Mouse (Mus musculus) forebrain, embryonic 11.5 days (tissue): Measurements from ENCODE around the gene Cotl1. TPM values are rescaled to one million over a fixed set of nuclear protein-coding genes. Genes with fewer than 3 reads are reported as not detected.
A peak's percentile ranks its signal among the peaks of the same experiment; 100 is the strongest.

Source experiments
- ATAC-seq: fragments of 200-750 bp; cut with Nextera tagmentation; replicated peaks from 2 replicates; pipeline ENCODE4 v1.8.0; 2017; ENCODE audit warnings: moderate TSS enrichment; ENCODE audit not compliant: low FRiP score
- DNase-seq: peaks from one replicate; pipeline ENCODE4 v3.0.0-alpha.2; 2017; ENCODE audit warnings: low spot score
- H3K27ac ChIP-seq: fragments of 300-500 bp; sonication (generic); 2 replicates; pipeline ENCODE4 v1.5.1; 2014; ENCODE audit warnings: low read depth, low read length
- H3K27me3 ChIP-seq: fragments of 300-500 bp; sonication (generic); 2 replicates; pipeline ENCODE4 v1.6.1; 2014; ENCODE audit warnings: mild to moderate bottlenecking, low read length, mixed read lengths; ENCODE audit not compliant: control insufficient read depth, insufficient read depth
- H3K36me3 ChIP-seq: fragments of 300-500 bp; sonication (generic); 2 replicates; pipeline ENCODE4 v1.6.1; 2014; ENCODE audit warnings: mild to moderate bottlenecking, low read length, moderate library complexity, mixed read lengths; ENCODE audit not compliant: control insufficient read depth, insufficient read depth
- H3K4me1 ChIP-seq: fragments of 300-500 bp; sonication (generic); replicated peaks from 2 replicates; pipeline ENCODE4 v1.6.1; 2014; ENCODE audit warnings: low read length, mixed read lengths; ENCODE audit not compliant: control insufficient read depth, insufficient read depth
- H3K4me2 ChIP-seq: fragments of 300-500 bp; sonication (generic); 2 replicates; pipeline ENCODE4 v1.6.1; 2014; ENCODE audit warnings: low read depth, mild to moderate bottlenecking, low read length, moderate library complexity, mixed read lengths; ENCODE audit not compliant: severe bottlenecking
- H3K4me3 ChIP-seq: fragments of 300-500 bp; sonication (generic); 2 replicates; pipeline ENCODE4 v1.5.1; 2014; ENCODE audit warnings: low read depth, low read length
- H3K9ac ChIP-seq: fragments of 300-500 bp; sonication (generic); 2 replicates; pipeline ENCODE4 v1.6.1; 2014; ENCODE audit warnings: low read length
- H3K9me3 ChIP-seq: fragments of 300-500 bp; sonication (generic); 2 replicates; pipeline ENCODE4 v1.6.1; 2016; ENCODE audit warnings: low read length, mixed read lengths; ENCODE audit not compliant: control insufficient read depth
- WGBS: fragments of 180-500 bp; shearing (Covaris S2); extraction: QIAGEN DNeasy Blood & Tissue Kit; methylation state at CpG from one replicate; pipeline ENCODE4 v1.1.7; 2014; 5-methylcytosine and 5-hydroxymethylcytosine counted together
- polyA plus RNA-seq: library from polyadenylated mRNA; unstranded; fragments of >200 nt; fragmentation: Nextera tagmentation; extraction: Ambion mirVana; gene quantifications from 2 replicates; pipeline ENCODE4 v1.2.1, GENCODE M21; 2014

The Cotl1 gene
- 167 and 251 TPM in 2 replicates for polyA plus RNA-seq

GRCm38 (mm10) chr8:119840275-119840808, at the start of gene Cotl1:
TSS of gene Cotl1 (minus strand) at chr8:119840544.
- DNase-seq = peak; percentile 98
- WGBS = under 1% methylated on average over 57 of the region's 57 CpGs
- Histone ChIP-seq H3K4me1 (peaks cover 9% of the 10 kb centered on the region), H3K27ac (0 out of 2 replicates have a peak within 1 kb of the TSS, but pooled peaks have one; percentile 15), H3K9me3 (no peaks in the 10 kb centered on the region), H3K27me3 (no peaks in the 10 kb centered on the region; the same call in 1 of the 2 replicates), H3K4me3 (peak within 1 kb of the TSS; percentile 52), H3K9ac (peak within 1 kb of the TSS; percentile 63), H3K36me3 (no peaks in the 10 kb centered on the region), H3K4me2 (peak within 1 kb of the TSS; percentile 89)
- peak; percentile 92 for ATAC-seq

DNA sequence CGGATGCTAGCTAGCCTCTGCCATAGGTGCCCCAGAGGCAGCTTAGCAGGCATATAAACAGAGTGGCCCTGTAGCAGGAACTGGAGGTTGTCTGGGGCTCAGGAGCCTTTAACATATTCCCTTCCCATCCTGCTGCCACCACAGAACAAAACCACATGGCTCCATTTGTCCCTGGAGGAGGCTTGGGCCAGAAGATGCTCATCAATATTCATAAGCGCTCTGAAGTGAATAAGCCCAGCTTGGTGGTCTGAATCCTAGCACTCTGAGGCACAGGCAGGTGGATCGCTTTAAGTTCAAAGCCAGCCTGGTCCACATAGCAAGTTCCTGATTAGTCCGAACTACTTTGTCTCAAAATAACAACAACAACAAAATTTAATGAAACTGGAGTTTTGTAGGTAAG, 47.7 kb upstream of the Cotl1 start:
- WGBS = 67% methylated on average over 4 of the region's 4 CpGs
- DNase-seq = no peak
- H3K27ac ChIP-seq = no peak overlapping the region

DNA sequence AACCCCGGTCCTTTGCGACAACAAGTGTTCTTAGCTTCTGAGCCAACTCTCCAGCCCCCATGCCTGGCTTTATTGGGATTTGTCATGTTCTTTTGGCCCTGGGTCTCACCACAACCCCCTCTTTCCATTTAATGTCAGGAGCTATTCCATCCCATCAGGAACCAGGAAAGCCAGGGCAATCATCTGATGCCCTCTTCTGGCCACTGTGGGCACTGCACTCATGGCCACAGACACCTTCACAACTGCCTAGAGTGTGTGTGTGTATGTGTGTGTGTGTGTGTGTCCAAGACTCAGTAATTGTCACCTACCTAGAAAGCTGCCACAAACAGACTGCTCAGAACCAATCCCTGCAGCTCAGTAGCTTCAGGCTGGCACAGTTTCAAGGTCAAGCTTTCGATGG, 46.8 kb upstream of the Cotl1 start:
- Histone ChIP-seq H3K4me1 (0 out of 2 replicates have a peak, but pooled peaks cover 3% of the 10 kb centered on the region), H3K27me3 (no peaks in the 10 kb centered on the region), H3K36me3 (no peaks in the 10 kb centered on the region), H3K4me3 (no peak overlapping the region), H3K4me2 (no peak overlapping the region), H3K9ac (no peak overlapping the region), H3K9me3 (no peaks in the 10 kb centered on the region), H3K27ac (no peak overlapping the region)
- ATAC-seq (no peak), DNase-seq (peak; percentile 76)
- WGBS = 93% methylated on average over 3 of the region's 3 CpGs

More for the DNA sequence above, 47.7 kb upstream of the Cotl1 start:
- no peaks in the 10 kb centered on the region for H3K9me3 ChIP-seq
- no peak overlapping the region for H3K4me2 ChIP-seq
- H3K27me3 ChIP-seq = no peaks in the 10 kb centered on the region
- 0 out of 2 replicates have a peak, but pooled peaks cover 3% of the 10 kb centered on the region for H3K4me1 ChIP-seq
- no peak for ATAC-seq
- H3K9ac ChIP-seq = no peak overlapping the region
- H3K4me3 ChIP-seq = no peak overlapping the region
- H3K36me3 ChIP-seq = no peaks in the 10 kb centered on the region

- 30% methylated on average over 3 of the region's 3 CpGs for WGBS
- H3K27me3 ChIP-seq = no peaks in the 10 kb centered on the region
- ATAC-seq (no peak), DNase-seq (no peak)
- H3K9me3 ChIP-seq = no peaks in the 10 kb centered on the region
- no peak overlapping the region for H3K9ac ChIP-seq
- 0 out of 2 replicates have a peak, but pooled peaks cover 3% of the 10 kb centered on the region for H3K4me1 ChIP-seq
- no peak overlapping the region for H3K27ac ChIP-seq
- H3K4me2 ChIP-seq = no peak overlapping the region
- no peak overlapping the region for H3K4me3 ChIP-seq
- no peaks in the 10 kb centered on the region for H3K36me3 ChIP-seq
Measured at GRCm38 (mm10) chr8:119885612-119886011, 45.3 kb upstream of the Cotl1 start.

DNA sequence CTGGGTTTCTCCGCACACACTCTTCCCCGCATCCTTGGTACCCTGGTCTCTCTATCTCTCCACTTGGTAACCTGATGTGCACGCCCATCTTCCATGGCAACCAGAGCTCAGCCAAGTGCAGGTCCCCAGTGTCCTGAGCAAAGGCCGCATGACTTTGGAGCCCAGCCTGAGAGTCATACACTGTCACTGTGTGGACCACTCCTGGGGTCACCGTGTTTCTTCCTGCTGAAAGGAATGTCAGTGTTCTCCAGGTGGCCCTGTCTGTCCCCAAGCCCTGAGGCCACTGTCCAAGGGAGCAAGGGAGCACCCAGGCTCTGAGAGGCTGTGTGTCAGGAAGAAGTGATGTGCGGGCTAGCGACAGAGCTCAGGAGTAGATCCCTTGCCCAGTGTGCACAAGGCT, 42.9 kb upstream of the Cotl1 start:
- H3K9me3 ChIP-seq = no peaks in the 10 kb centered on the region
- H3K27ac ChIP-seq = no peak overlapping the region
- DNase-seq (no peak), ATAC-seq (no peak)
- 0 out of 2 replicates have a peak, but pooled peaks cover 3% of the 10 kb centered on the region for H3K4me1 ChIP-seq
- H3K4me2 ChIP-seq = no peak overlapping the region
- 90% methylated on average over 7 of the region's 7 CpGs for WGBS
- no peak overlapping the region for H3K4me3 ChIP-seq
- H3K36me3 ChIP-seq = no peaks in the 10 kb centered on the region
- no peaks in the 10 kb centered on the region for H3K27me3 ChIP-seq
- no peak overlapping the region for H3K9ac ChIP-seq

DNA sequence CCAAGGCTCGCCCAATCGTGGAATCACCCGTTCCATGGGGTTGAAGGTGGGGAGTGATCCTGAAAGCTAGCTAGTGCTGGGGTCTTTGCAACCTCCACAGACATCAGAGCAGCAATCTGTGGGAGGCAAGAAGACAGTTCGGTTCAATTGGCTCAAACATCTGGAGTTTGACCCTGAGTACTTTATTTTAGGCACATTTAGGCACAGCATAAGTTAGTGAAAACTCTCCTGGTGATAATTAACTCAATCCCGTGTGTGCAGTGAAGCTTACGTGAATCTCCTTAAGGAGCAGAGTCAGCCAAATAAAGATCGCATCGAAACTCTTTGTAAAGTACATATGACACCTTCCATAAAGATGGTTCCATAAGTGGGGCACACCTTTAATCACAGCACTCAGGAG, 41.6 kb upstream of the Cotl1 start:
- no peak for DNase-seq
- no peak overlapping the region for H3K9ac ChIP-seq
- 73% methylated on average over 8 of the region's 8 CpGs for WGBS
- no peak overlapping the region for H3K4me3 ChIP-seq
- no peaks in the 10 kb centered on the region for H3K9me3 ChIP-seq
- H3K4me1 ChIP-seq = 0 out of 2 replicates have a peak, but pooled peaks cover 3% of the 10 kb centered on the region
- no peaks in the 10 kb centered on the region for H3K27me3 ChIP-seq
- H3K4me2 ChIP-seq = no peak overlapping the region
- no peak overlapping the region for H3K27ac ChIP-seq
- no peak for ATAC-seq
- no peaks in the 10 kb centered on the region for H3K36me3 ChIP-seq

- no peak for DNase-seq
- WGBS = 78% methylated on average over 6 of the region's 6 CpGs
Measured at GRCm38 (mm10) chr8:119881301-119881700, 41.0 kb upstream of the Cotl1 start.

DNA sequence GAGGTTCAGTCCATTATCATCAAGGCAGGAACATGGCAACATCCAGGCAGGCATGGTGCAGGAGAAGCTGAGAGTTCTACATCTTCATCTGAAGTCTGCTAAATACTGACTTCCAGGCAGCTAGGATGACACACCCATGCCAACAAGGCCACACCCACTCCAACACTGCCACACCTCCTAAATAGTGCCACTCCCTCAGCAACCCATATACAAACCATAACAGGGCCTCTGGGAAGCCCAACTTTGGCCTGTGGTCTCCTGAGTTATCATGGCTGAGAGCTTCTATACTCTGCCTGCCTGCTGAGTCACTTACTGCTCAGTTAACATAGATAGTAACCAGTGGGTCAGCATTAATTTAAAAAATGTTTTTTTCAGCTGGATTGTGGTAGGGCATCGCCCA, 32.8 kb upstream of the Cotl1 start:
- ATAC-seq (no peak), DNase-seq (no peak)
- no peaks in the 10 kb centered on the region for H3K4me1 ChIP-seq
- no peak overlapping the region for H3K9ac ChIP-seq
- no peak overlapping the region for H3K4me2 ChIP-seq
- whole genome bisulfite sequencing = 97% methylated on average over 1 of the region's 1 CpGs
- no peaks in the 10 kb centered on the region for H3K27me3 ChIP-seq
- peaks cover 14% of the 10 kb centered on the region; the same call in 1 of the 2 replicates for H3K36me3 ChIP-seq
- H3K27ac ChIP-seq = no peak overlapping the region
- no peak overlapping the region for H3K4me3 ChIP-seq
- peaks cover 6% of the 10 kb centered on the region; the same call in 1 of the 2 replicates for H3K9me3 ChIP-seq

More at GRCm38 (mm10) chr8:119881301-119881700, 41.0 kb upstream of the Cotl1 start:
- no peak overlapping the region for H3K4me3 ChIP-seq
- H3K4me1 ChIP-seq = 0 out of 2 replicates have a peak, but pooled peaks cover 3% of the 10 kb centered on the region
- H3K27ac ChIP-seq = no peak overlapping the region
- no peaks in the 10 kb centered on the region for H3K36me3 ChIP-seq
- no peaks in the 10 kb centered on the region for H3K27me3 ChIP-seq
- no peaks in the 10 kb centered on the region for H3K9me3 ChIP-seq
- H3K4me2 ChIP-seq = no peak overlapping the region
- no peak for ATAC-seq
- no peak overlapping the region for H3K9ac ChIP-seq

- Histone ChIP-seq H3K27ac (no peak overlapping the region), H3K9ac (no peak overlapping the region), H3K4me3 (no peak overlapping the region), H3K9me3 (peaks cover 6% of the 10 kb centered on the region; the same call in 1 of the 2 replicates), H3K4me2 (no peak overlapping the region), H3K27me3 (no peaks in the 10 kb centered on the region), H3K36me3 (peaks cover 14% of the 10 kb centered on the region; the same call in 1 of the 2 replicates), H3K4me1 (no peaks in the 10 kb centered on the region)
- 83% methylated on average over 20 of the region's 20 CpGs for WGBS
- DNase-seq (no peak), ATAC-seq (no peak)
Measured at GRCm38 (mm10) chr8:119869616-119870015, 29.3 kb upstream of the Cotl1 start.
